Mouse (Mus musculus) cerebellum, adult (tissue): ENCODE results near the gene Sh2b2.

Experiments
- ATAC-seq: cut with Nextera tagmentation; 2 replicates; pipeline ENCODE4 v1.9.2; 2017; ENCODE audit warnings: mild to moderate bottlenecking, moderate library complexity, mixed read lengths; ENCODE audit not compliant: insufficient number of reproducible peaks, low FRiP score, low TSS enrichment

Sh2b2 gene

GRCm38 (mm10) chr5:136246452-136246838 is at the start of gene Sh2b2:
Sh2b2 (minus strand) TSS chr5:136246556.
- no peak for ATAC-seq

GRCm38 (mm10) chr5:136292971-136293418 is 46.6 kb upstream of the Sh2b2 start:
- no peak for ATAC-seq

GRCm38 (mm10) chr5:136292361-136292760 is 46.0 kb upstream of the Sh2b2 start:
- no peak for ATAC-seq

- ATAC-seq, result no peak
These were observed 45.2 kb upstream of the Sh2b2 start for GRCm38 (mm10) chr5:136291562-136291961.

- no peak for ATAC-seq
These were observed 43.4 kb upstream of the Sh2b2 start for GRCm38 (mm10) chr5:136289776-136290175.

- no peak for ATAC-seq
These were observed 42.2 kb upstream of the Sh2b2 start for GRCm38 (mm10) chr5:136288351-136289081.

GRCm38 (mm10) chr5:136286566-136286965 is 40.2 kb upstream of the Sh2b2 start:
- ATAC-seq, result no peak

GRCm38 (mm10) chr5:136285106-136285505 is 38.8 kb upstream of the Sh2b2 start:
- no peak for ATAC-seq

GRCm38 (mm10) chr5:136281351-136281750 is 35.0 kb upstream of the Sh2b2 start:
- ATAC-seq, result peak; percentile 6; the same call in 1 of the 2 replicates

GRCm38 (mm10) chr5:136274739-136275138 is 28.4 kb upstream of the Sh2b2 start:
- ATAC-seq, result no peak

- no peak for ATAC-seq
These were observed 23.6 kb upstream of the Sh2b2 start for GRCm38 (mm10) chr5:136269937-136270336.

- no peak for ATAC-seq
These were observed 19.7 kb upstream of the Sh2b2 start for GRCm38 (mm10) chr5:136266077-136266476.

GRCm38 (mm10) chr5:136263342-136263741 is 17.0 kb upstream of the Sh2b2 start:
- ATAC-seq, result no peak

- no peak for ATAC-seq
These were observed 12.6 kb upstream of the Sh2b2 start for GRCm38 (mm10) chr5:136258919-136259318.

- 0 out of 2 replicates have a peak, but pooled peaks have one; percentile 52 for ATAC-seq
These were observed 6.5 kb upstream of the Sh2b2 start for GRCm38 (mm10) chr5:136252899-136253298.

GRCm38 (mm10) chr5:136251004-136251403 is 4.6 kb upstream of the Sh2b2 start:
- no peak for ATAC-seq

- no peak for ATAC-seq
These were observed 2.1 kb upstream of the Sh2b2 start for GRCm38 (mm10) chr5:136248441-136248840.

- ATAC-seq, result no peak
These were observed 560 bp downstream of the Sh2b2 start for GRCm38 (mm10) chr5:136245541-136246451.

GRCm38 (mm10) chr5:136244762-136245540 is 1.4 kb downstream of the Sh2b2 start:
- ATAC-seq, result 0 out of 2 replicates have a peak, but pooled peaks have one; percentile 49
